Mouse (Mus musculus) thymus, postnatal 10 days (tissue): ENCODE data around the gene Col2a1.

Experiments used
- DNase-seq, 2 experiments: peaks; one replicate each; pipeline ENCODE4 v3.0.0; 2021; ENCODE audit warnings: low spot score in 2 of 2

Col2a1 gene

DNA sequence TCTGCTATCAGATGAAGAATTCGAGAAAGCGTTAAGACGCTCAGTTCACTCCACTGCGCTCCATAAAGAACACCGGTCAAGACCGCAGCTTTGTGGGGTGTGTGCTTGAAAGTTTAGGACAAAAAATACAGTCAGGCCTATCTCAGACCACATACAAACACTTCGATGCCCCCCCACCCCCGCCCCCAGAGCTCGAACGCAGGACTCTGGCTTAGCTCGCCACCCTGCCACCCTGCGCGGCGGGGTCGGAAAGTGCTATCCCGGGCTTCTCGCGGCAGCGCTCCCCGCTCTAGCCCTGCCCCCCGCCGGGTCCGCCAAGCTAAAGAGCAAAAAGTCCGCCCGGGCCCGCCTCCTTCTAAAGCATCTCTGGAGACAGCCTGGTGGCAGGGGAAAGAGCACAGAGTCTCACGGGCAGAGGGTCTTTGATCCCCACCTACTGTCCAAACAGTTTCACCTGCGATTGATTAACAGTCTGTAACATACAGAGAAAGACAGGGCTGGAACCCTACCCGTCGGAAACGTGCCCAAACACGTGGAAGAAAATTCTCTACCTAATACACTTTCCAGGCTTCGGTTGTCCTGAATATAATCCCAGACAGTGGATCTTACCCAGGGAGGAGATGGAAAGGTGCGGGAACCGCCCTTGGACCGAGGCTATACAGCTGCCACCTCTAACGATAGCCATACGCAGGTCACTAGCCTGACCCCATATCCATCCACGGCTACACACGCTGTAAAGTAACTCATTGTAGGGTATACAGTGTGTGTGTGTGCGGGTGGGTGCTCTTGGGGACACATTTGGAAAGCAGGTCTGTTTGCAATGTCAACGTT lies 1.3 kb downstream of the Col2a1 start:
- no peak for DNase-seq

DNA sequence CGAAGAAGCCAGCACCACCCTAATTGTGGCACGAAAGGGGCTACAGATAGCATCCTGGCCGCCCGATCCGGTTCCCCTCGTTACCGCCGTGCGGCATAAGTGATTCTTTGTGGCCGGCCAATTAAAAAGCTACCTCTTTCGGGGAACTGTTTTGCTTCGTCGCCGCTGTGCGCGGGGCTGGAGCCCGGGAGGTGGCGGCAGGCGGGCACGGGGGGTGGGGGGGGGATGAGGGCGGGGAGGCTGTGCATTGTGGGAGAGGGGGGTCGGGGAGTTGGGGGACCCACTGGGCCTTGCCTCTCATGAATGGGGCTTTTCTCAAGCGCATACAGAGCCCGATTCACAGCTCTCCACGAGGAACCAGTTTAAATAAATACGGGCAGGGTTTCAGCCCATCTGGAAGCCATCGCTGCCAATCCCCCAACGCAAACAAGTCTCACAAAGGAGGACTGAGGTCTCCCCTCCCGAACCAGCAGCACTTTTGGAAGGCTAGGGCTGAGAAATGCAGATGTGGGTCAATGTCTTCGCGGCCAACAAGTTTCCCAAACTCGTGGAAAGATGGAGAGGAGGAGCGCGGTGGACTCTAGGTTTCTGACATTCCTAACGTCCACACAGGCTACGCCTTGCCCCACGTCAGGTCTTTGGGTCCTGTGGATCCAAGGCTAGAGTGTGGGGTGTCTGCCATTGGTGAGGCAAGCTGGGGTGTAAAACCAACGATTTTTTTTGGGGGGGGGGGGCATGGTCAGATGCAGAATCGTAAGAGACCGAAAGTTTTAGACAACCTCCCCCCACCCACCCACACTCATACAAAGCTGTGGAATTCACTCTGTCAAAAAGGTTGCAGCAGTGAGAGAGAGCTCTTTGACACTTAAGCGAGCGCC lies 2.1 kb downstream of the Col2a1 start:
- no peak for DNase-seq

DNA sequence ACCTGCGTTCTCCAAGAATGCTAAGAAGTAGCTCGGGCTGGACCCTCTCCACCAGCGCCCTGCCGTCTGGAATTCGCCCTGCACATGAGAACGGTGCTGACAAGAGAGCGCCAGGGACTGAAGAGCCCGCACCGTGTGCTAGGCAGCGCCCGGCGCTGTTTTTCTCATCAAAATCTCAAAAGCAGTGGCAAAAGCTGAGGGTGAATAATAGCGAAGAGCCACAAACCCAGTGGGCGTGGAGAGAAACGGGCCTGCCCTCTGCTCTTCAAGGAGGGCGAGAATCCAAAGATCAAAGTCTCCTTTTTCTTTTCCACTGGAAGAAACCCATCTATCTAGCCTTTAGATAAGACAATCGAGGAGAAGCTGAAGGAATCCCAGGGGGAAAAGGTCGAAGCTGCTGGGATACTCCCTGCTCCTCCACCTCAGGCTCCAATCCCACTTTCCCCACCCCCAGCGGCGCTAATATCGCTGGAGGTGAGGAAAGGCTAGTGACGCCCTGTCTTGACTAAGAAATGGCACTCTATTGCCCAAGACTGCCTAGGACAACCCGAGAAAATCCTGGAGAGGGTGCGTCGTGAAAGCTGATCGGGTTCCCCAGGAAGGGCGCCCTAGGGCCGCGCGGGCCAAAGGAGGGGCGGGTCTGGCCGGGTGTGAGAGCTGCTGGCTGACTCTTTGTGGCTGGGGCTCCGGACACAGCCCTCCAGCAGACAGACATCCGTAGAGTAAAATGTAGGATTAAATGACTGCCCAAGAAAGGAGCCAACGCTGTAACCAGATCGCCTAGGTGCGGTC lies 3.0 kb downstream of the Col2a1 start:
- DNase-seq = no peak

- DNase-seq = no peak
Observed at GRCm38 (mm10) chr15:97999991-98000390, 4.5 kb downstream of the Col2a1 start.

- DNase-seq = no peak
Observed at GRCm38 (mm10) chr15:97999546-97999945, 4.9 kb downstream of the Col2a1 start.

- DNase-seq = no peak
Observed at GRCm38 (mm10) chr15:97996716-97997256, 7.7 kb downstream of the Col2a1 start.

GRCm38 (mm10) chr15:97992712-97993286 lies 11.7 kb downstream of the Col2a1 start:
- DNase-seq = peak; percentile 56 to 64

DNA sequence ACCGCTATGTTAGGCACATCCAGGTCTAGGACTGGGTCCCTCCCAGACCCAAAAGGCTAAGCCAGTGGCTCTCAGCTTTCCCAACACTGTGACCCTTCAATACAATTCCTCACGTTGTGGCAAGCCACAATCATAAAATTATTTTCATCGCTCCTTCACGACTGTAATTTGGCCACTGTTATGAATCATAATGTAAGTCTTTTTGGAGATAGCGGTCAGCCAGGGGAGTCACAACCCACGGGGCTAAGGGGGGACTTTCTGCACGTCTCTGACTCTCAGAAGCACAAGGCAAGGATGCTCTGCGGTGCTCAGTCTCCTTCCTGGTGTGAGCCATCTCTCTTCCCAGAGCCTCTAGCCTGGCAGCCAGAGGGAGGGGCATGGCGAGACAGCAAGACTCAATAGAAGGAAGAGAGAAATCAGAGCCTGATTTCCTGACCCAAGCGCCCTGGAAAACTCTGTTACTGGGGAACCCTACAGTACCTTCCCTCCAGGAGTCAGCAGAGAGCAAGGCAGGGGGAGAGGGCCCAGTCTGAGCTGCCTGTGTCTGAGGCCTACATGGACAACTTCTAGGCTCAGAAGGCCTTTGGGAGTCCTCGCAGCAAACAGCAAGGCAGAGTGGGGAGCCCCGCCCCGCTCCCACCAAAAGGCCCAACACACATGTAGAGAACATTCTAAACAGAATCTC lies 12.3 kb downstream of the Col2a1 start:
- no peak for DNase-seq

GRCm38 (mm10) chr15:97991285-97991895 lies 13.1 kb downstream of the Col2a1 start:
- DNase-seq = no peak

- DNase-seq = no peak
Observed at GRCm38 (mm10) chr15:97990721-97991120, 13.8 kb downstream of the Col2a1 start.

GRCm38 (mm10) chr15:97990124-97990523 lies 14.4 kb downstream of the Col2a1 start:
- DNase-seq = no peak

DNA sequence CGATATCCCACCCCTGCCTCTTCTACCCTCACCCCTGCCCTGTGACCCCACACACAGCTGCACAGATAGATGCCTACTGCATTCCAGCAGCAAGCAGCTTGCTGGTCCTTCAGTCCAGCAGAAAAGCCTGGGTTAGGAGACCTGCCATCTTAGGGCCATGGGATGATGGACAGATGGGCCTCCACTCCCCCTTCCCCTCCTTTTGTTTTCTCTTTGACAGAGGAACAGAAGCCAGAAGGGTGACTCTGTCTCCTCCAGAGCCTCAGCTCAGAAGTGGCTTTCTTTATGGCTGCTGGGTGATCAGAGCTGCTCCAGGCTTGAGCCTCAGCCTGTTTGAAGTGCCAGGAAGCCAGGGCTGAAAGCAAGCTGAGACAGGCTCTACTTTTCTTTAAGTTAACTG lies 15.0 kb downstream of the Col2a1 start:
- no peak for DNase-seq

- no peak for DNase-seq
Observed at GRCm38 (mm10) chr15:97981560-97981959, 22.9 kb downstream of the Col2a1 start.

DNA sequence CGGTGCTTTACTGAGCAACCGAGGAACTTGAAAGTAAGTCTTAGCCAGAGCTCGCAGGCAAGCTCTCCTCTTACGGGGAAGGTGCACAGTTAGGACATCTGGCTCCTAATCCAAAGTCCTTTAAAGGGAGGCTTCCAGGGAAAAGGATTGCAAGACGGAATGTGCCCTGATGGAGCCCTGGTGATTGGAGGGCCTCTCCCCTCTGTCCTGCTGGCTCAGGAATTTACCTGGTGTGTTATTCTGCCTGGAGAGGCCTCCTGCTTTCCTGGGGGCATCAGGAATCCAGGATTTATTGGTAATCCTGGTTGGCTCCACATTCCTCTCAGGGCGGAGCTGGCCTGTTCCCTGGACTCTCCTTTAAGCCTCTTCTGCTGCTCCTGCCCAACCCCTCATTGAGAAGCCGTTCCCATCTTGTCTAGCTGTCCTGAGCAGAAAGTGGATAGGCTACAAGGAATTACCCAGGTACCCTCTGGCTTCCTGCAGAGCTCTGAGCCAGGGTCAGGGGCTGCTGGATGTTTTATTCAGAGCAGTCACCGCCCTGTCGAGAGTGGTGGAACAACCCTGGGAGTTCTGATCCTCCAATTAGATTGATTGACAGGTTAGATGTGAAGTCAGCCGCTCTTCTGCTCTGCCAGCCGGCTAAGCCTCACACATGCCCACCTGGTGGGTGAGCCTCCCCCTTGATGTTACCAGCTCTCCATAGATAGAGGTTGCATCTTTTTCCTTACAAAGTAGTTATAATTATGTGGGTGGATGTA lies 31.1 kb downstream of the Col2a1 start:
- no peak for DNase-seq

GRCm38 (mm10) chr15:97972580-97972979 lies 31.9 kb downstream of the Col2a1 start:
- DNase-seq = no peak

DNA sequence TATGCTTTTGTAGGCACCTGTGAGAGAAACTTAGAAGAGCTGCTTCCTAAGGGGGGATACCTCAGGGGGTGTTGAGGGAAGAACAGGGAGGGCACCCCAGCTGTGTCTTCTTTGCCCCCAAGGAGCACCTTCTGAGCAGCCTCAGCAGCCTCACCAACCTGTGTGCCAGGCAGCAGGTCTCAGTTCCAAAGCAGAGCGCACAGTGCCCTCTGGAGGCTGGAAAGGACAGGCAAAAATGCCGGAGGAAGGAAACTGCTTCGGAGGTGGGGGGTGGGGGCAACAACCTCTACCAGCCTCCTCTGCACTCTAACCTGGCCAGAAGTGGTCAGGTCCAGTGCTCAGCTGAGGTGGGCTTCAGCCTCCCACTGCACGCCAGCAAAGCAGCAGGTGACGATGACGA lies 34.2 kb downstream of the Col2a1 start:
- DNase-seq = peak in 1 of 2 experiments; percentile 45

DNA sequence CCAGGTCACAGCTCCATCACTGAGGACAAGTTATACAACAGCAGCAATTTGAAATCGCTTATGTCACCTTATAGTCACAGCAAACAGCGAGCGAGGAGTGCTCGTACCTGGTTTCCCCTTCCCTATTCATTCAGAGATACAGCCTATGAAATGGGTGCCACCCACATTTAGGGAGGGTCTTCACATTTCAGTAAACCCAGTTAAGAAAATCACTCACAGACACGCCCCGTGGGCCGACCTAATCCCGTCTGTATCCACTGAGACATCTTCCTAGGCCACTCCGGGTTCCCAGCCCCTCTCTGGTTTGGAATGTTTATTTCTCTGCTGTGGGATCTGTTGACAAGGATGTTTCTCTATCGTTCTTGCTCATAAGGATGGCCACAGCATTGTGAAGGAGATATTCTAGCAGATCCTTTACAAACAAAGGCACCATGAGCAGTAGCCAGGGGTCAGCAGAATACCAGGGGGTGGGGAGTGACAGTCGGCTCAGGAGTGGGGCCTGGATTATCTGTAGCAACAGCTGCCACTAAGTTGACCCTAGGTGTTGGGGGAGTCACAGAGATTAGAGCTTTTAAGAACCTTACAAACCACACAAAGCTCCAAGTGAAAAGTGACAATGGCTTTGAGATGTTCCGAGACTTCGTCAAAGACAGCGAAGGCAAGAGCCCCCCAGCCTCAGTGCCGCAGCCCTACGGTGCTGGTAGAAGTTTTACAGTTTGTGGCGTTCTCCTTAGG lies 39.0 kb downstream of the Col2a1 start:
- DNase-seq = no peak

- no peak for DNase-seq
Observed at GRCm38 (mm10) chr15:97964836-97965187, 39.7 kb downstream of the Col2a1 start.
